Mouse (Mus musculus): Measurements from ENCODE around the gene Nup93.

Gene Nup93

GRCm38 (mm10) chr8:94186542-94186941, 27.8 kb upstream of the Nup93 start:
- peak in 1 of 2 experiments; percentile 69 for DNase-seq (ENCODE audit: low spot score in 2 of 2)

GRCm38 (mm10) chr8:94187290-94188002, 26.9 kb upstream of the Nup93 start:
- DNase-seq (ENCODE audit: low spot score in 2 of 2) = no peak

- DNase-seq (ENCODE audit: low spot score in 2 of 2) = peak; percentile 88 to 92
These were observed 24.9 kb upstream of the Nup93 start for GRCm38 (mm10) chr8:94189275-94190031.

GRCm38 (mm10) chr8:94191101-94191691, 23.2 kb upstream of the Nup93 start:
- peak in 1 of 2 experiments; percentile 59 for DNase-seq (ENCODE audit: low spot score in 2 of 2)

DNA sequence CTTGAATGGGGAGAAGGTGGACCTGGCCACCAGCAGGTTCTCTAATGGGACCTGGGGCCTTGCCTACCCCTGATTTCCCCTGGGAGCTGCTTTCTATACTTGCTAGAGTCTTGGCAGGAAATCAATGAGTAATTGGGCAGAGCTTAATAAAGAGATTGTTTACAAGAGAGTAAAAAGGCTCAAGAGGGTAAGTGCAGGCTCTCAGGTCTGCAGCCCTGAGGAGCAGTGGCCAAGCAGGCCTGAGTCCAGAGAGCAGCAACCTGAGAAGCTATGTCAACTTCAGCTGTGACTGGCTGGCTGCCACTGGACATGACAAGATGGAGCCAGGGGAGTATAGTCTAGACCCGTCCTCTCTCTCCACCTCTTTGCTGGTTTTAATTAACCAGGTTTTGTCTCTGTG, 21.4 kb upstream of the Nup93 start:
- no peak for DNase-seq (ENCODE audit: low spot score in 2 of 2)

- no peak for DNase-seq (ENCODE audit: low spot score in 2 of 2)
These were observed 19.7 kb upstream of the Nup93 start for GRCm38 (mm10) chr8:94194591-94195223.

GRCm38 (mm10) chr8:94199202-94199869, 15.0 kb upstream of the Nup93 start:
- DNase-seq (ENCODE audit: low spot score in 2 of 2) = peak; percentile 74 to 81

DNA sequence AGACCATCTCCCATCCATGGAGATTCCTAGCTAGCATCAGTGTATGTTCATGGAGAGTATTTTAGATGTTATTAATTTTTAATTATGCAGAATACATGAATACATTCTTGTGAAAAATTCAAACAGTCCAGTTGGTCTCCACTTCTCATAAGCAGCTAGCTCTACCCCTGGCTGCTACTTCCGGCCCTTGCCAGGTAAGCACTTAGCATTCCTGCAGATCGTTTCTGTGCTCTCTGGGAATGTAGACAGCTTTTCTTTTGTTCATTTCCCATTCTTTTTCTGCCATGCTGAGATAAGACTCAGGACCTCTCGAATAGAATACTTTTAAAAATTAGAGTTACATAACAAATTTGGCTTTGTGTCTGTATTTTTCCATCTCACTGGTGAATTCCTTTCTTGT, 10.3 kb upstream of the Nup93 start:
- DNase-seq (ENCODE audit: low spot score in 2 of 2) = no peak

GRCm38 (mm10) chr8:94205736-94206135, 8.6 kb upstream of the Nup93 start:
- DNase-seq (ENCODE audit: low spot score in 2 of 2) = peak; percentile 23 to 71

DNA sequence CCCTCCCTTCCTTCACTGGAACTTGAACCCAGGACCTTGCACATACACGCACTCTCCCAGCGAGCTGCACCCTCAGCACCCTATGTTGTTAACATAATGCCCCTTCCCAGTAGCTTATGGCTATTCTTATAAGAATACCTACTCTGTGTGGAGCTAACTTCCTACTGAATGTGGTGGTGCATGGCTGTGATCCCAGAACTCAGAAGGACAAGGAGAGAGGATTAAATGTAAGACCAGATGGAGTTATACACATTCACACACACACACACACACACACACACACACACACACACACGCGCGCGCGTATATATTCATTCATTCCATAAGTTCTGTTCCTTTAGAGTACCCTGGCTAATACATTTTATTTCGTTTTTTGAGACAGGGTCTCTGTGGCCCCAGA, 8.1 kb upstream of the Nup93 start:
- peak; percentile 57 to 68 for DNase-seq (ENCODE audit: low spot score in 2 of 2)

DNA sequence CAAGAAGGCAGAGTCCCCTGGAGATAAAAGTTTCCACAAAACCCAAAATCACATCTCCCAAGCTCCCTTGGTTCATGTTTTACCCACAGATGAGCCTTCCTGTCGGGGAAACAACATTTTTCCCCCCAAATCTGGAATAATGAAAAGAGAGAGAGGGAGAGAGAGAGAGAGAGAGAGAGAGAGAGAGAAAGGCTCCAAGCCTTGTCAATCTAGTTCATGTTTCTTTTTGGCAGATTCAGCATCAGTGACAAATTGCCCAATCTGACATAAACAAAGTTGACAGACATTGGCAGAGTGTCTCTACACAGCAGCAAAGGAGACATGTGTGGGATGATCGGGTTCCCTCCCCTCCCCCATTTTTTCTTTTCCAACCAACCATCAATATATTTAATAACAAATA, 6.9 kb upstream of the Nup93 start:
- no peak for DNase-seq (ENCODE audit: low spot score in 2 of 2)

DNA sequence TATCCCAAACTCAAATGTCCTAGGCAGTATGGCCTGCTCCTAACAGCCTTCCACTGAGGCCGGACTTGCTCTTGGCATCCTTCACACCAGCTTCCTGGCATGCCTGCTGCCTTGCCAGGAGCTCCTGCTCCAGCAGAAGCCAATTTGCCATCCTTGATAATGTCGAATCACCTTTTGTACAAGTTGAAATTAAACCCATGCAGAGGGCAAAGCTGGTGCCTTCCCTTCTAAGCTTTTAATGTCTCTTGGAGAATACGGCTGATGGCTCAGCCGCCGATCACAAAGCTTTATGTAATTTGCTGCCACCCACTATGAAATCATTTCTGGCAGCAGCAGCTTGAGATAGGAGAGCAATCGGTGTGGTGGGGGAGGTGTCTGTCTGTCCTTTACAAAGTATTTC, 4.7 kb upstream of the Nup93 start:
- DNase-seq (ENCODE audit: low spot score in 2 of 2) = peak; percentile 53 to 76

DNA sequence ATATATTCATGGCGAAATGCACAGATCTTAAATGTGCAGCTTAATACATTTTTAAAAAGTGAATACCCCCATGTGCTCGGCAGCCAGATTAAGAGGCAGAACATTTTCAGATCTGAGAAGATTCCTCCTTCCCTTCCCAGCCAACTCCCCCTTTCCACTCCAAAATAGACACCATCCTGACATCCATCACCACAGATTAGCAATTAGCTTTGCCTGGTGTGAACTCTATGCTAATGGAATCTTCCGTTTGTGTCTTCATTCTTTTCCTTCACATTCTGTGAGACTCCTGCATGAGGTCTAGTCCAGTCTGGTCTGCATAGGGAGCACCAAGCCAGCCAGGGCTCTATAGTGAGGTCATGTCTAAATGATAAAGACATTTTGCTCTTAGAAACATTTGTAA, 4.1 kb upstream of the Nup93 start:
- peak; percentile 42 to 60 for DNase-seq (ENCODE audit: low spot score in 2 of 2)

- DNase-seq (ENCODE audit: low spot score in 2 of 2) = peak; percentile 51 to 58
These were observed 545 bp upstream of the Nup93 start for GRCm38 (mm10) chr8:94213819-94214218.

GRCm38 (mm10) chr8:94227381-94227939, 13.1 kb downstream of the Nup93 start:
- peak in 1 of 2 experiments; percentile 58 for DNase-seq (ENCODE audit: low spot score in 2 of 2)

- DNase-seq (ENCODE audit: low spot score in 2 of 2) = no peak
These were observed 25.9 kb downstream of the Nup93 start for GRCm38 (mm10) chr8:94240240-94240751.

GRCm38 (mm10) chr8:94249836-94250435, 35.6 kb downstream of the Nup93 start:
- DNase-seq (ENCODE audit: low spot score in 2 of 2) = no peak

DNA sequence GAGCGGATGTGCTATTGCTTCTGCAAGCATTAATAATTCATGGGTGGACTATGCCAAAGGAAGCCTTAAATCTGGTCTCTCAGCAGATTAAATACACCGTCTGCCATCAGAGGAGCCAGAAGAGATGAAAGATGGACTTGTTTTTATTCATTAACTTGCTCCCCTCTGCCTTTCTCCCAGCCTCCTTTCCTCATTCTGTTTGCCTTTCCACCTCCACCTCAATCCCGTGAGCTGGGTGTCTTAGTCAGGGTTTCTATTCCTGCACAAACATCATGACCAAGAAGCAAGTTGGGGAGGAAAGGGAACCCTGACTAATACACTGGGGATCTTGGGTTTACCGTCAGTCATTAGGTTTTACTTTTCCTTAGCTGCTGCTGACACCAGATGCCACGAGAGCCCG, 44.5 kb downstream of the Nup93 start:
- DNase-seq (ENCODE audit: low spot score in 2 of 2) = no peak

DNA sequence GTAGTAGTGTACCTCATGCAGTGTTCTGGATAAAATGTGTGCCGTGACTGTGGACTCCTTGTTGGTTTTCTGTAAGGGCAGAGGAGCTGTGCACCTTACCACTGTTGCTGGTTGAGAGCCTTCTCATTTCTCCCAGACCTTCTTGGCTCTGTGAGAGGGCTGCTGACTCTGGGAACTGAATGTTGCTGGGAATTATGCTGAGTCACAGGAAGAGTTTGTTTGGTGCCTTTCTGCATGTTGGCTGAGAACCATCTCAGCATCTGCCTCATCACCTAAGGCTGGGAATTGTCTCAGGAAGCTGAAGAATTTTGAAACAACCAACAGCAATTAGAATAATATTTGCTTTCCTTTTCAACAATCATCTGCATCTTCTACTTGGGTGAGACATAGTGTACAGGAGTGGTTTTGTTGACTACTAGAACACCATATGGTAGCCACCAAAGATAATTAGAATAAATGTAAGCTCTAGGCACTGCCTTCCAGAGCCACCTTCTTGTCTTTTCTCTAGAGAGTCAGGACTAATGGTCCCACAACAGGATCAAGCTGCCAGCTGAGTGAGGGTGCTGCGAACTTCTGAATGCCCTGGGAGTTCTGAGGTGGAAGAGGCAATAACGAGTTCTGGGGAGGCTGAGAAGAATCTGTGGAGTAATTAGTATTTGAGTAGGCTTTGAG, 48.4 kb downstream of the Nup93 start:
- no peak for DNase-seq (ENCODE audit: low spot score in 2 of 2)
